Mouse (Mus musculus): ENCODE data around the gene Htatsf1. TPM values are rescaled to one million over a fixed set of nuclear protein-coding genes. Genes with fewer than 3 reads are reported as not detected.

The Htatsf1 gene
- polyA plus RNA-seq, 1 experiment from 2014 or later: 87.6 TPM

- H3K9me3 ChIP-seq (ENCODE audit: control insufficient read depth, low read length): no peaks in the 10 kb centered on the region
- H3K27me3 ChIP-seq (ENCODE audit: control insufficient read depth, insufficient read depth, low read length): no peaks in the 10 kb centered on the region
- no peaks in the 10 kb centered on the region for H3K36me3 ChIP-seq (ENCODE audit: control insufficient read depth, insufficient read depth, low read length)
- ATAC-seq (ENCODE audit: insufficient read depth, low FRiP score, low TSS enrichment): no peak
- H3K27ac ChIP-seq (ENCODE audit: low read depth, low read length): no peak overlapping the region
- WGBS: 87% methylated on average over 3 of the region's 3 CpGs
- no peak overlapping the region for H3K4me2 ChIP-seq (ENCODE audit: low read depth)
- DNase-seq (ENCODE audit: low spot score): no peak
- no peaks in the 10 kb centered on the region for H3K4me1 ChIP-seq (ENCODE audit: control insufficient read depth, insufficient read depth, low read length)
- H3K9ac ChIP-seq (ENCODE audit: low read length): no peak overlapping the region
- no peak overlapping the region for H3K4me3 ChIP-seq (ENCODE audit: low read depth, low read length)
These were observed 53.6 kb downstream of the Htatsf1 start for GRCm38 (mm10) chrX:57106956-57107355.

Other genes starting within 250 kb of the Htatsf1 start
- gene Map7d3, start 231.3 kb upstream of the Htatsf1 start, polyA plus RNA-seq (2014; fragmentation: Nextera tagmentation; extraction: Ambion mirVana): 1.4 and 1.8 TPM in 2 replicates
- 0.05 TPM in 1 of 2 replicates, not detected in the other for gene Adgrg4, start 183.4 kb upstream of the Htatsf1 start, polyA plus RNA-seq (2014; fragmentation: Nextera tagmentation; extraction: Ambion mirVana)
- not detected in 2 replicates for gene Brs3, start 10.5 kb upstream of the Htatsf1 start, polyA plus RNA-seq (2014; fragmentation: Nextera tagmentation; extraction: Ambion mirVana)
- 0.12 TPM in 1 of 2 replicates, not detected in the other for gene Vgll1, start 34.5 kb downstream of the Htatsf1 start, polyA plus RNA-seq (2014; fragmentation: Nextera tagmentation; extraction: Ambion mirVana)
- gene Cd40lg, start 158.6 kb downstream of the Htatsf1 start, polyA plus RNA-seq (2014; fragmentation: Nextera tagmentation; extraction: Ambion mirVana): not detected in 2 replicates

Data from neural tube, embryonic 11.5 days (tissue).